Mouse (Mus musculus): ENCODE measurements at regions not wholly inside any gene's neighbourhood (a gene's known extent, or its start where the extent isn't known, plus 50 kb on each side); places are given as distances from the start of the nearest gene placed in this dataset.
A peak's percentile ranks its signal among the peaks of the same experiment; 100 is the strongest.

GRCm38 (mm10) chr17:77096836-77097235 lies 1103.2 kb upstream of the Crim1 start:
- no peak for DNase-seq (ENCODE audit: low spot score)

- no peak for DNase-seq (ENCODE audit: low spot score)
Observed at GRCm38 (mm10) chr17:77099040-77099589, 1100.9 kb upstream of the Crim1 start.

GRCm38 (mm10) chr17:77115931-77116330 lies 1084.1 kb upstream of the Crim1 start:
- DNase-seq (ENCODE audit: low spot score), result peak; percentile 67

GRCm38 (mm10) chr17:77116972-77117371 lies 1083.1 kb upstream of the Crim1 start:
- DNase-seq (ENCODE audit: low spot score), result peak; percentile 76

GRCm38 (mm10) chr17:77118481-77118880 lies 1081.6 kb upstream of the Crim1 start:
- DNase-seq (ENCODE audit: low spot score), result no peak

- DNase-seq (ENCODE audit: low spot score), result no peak
Observed at GRCm38 (mm10) chr17:77127011-77127410, 1073.0 kb upstream of the Crim1 start.

Data from retina, embryonic 14.5 days (tissue).